Mouse (Mus musculus): ENCODE measurements at regions not wholly inside any gene's neighbourhood (a gene's known extent, or its start where the extent isn't known, plus 50 kb on each side); places are given as distances from the start of the nearest gene placed in this dataset.
A peak's percentile ranks its signal among the peaks of the same experiment; 100 is the strongest.

DNA sequence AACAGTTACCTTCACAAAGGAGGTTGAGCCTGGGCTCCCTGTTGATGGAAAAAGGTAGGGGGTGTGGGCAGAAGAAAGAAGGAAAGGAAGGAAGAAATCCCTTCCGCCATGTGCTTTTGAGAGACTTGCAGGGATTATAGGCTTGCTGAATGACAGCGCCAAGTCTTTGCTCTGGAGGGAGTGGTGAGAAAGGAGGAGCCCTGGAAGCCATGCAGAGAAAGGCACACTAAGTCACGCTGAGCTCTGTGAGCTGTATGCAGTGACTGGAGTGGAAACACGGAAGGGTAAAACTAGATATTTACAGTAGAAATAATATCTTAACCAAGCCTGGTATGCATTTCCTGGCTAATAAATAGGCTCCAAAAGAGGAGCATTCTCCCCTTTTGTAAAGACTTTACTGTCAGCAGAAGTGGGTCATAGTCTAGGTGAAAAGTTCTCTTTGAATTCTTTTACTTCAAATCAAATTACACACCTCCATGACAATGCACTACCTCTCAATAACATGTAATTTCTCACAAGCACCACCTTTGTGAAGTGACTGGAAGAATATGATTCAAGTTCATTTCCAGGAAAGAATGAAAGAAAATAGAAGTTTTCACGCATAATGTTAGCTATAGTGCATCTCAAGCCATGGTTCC is 484.1 kb upstream of the Nectin3 start:
- Histone ChIP-seq H3K36me3 (ENCODE audit: control insufficient read depth, insufficient read depth, low read length) (no peaks in the 10 kb centered on the region), H3K27ac (ENCODE audit: insufficient read depth, low read depth, low read length) (no peak overlapping the region), H3K4me3 (ENCODE audit: low read depth, low read length) (no peak overlapping the region), H3K4me1 (ENCODE audit: control insufficient read depth, insufficient read depth, insufficient read length, low read length) (no peaks in the 10 kb centered on the region), H3K27me3 (ENCODE audit: control insufficient read depth, insufficient read depth, low read length) (no peaks in the 10 kb centered on the region)
- 90% methylated on average over 5 of the region's 5 CpGs for WGBS
- TF ChIP-seq CTCF (IDR thresholded peaks at IDR 0.05; ENCODE audit: extremely low read depth, insufficient read length, insufficient replicate concordance, low read depth, low read length), result no peak
- TF ChIP-seq POLR2A (IDR thresholded peaks at IDR 0.05; ENCODE audit: low read depth, low read length), result no peak

DNA sequence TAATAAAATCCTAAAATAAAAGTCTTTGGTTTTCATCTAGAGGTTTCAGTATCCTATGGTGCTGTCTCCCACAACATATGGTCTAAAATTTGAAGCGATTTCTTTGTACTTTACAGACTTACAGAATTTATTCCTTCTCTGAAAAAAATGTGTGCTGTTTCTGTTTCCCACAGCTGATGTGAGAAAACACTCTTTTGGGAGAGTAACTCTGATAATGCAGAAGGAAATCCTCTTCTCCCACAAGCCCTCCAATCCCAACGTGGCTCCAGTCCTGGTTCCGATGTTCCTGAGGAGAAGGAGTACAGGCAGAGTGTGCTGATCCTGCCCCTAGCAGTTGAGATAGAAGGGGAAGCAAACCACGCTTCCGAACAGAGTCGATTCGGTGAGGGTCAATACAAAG is 467.4 kb upstream of the Nectin3 start:
- H3K27me3 ChIP-seq (ENCODE audit: control insufficient read depth, insufficient read depth, low read length), result no peaks in the 10 kb centered on the region
- no peaks in the 10 kb centered on the region for H3K36me3 ChIP-seq (ENCODE audit: control insufficient read depth, insufficient read depth, low read length)
- H3K4me1 ChIP-seq (ENCODE audit: control insufficient read depth, insufficient read depth, insufficient read length, low read length), result no peaks in the 10 kb centered on the region
- TF ChIP-seq POLR2A (IDR thresholded peaks at IDR 0.05; ENCODE audit: low read depth, low read length) (no peak), CTCF (IDR thresholded peaks at IDR 0.05; ENCODE audit: extremely low read depth, insufficient read length, insufficient replicate concordance, low read depth, low read length) (no peak)
- H3K27ac ChIP-seq (ENCODE audit: insufficient read depth, low read depth, low read length), result no peak overlapping the region
- 89% methylated on average over 7 of the region's 7 CpGs for WGBS
- no peak overlapping the region for H3K4me3 ChIP-seq (ENCODE audit: low read depth, low read length)

DNA sequence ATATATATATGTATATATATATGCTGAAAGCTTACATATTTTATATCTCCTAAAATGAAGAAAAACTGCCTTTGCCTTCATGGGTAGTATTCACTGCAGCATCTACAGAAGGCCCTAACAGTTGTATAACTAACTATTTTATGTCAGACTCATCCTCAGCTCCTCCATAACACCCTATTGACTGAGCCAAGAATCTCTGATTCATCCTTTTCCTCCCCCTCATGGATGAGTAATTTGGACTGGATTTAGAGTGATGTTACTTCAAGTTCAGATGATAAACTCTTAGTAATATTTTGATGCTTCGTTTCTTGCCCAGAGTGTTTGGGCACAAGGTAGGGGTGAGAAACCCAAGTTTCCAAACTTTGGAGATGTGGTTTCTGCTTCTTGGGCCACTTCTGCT is 458.7 kb upstream of the Nectin3 start:
- no peaks in the 10 kb centered on the region for H3K27me3 ChIP-seq (ENCODE audit: control insufficient read depth, insufficient read depth, low read length)
- H3K4me3 ChIP-seq (ENCODE audit: low read depth, low read length), result no peak overlapping the region
- H3K4me1 ChIP-seq (ENCODE audit: control insufficient read depth, insufficient read depth, insufficient read length, low read length), result no peaks in the 10 kb centered on the region
- H3K36me3 ChIP-seq (ENCODE audit: control insufficient read depth, insufficient read depth, low read length), result no peaks in the 10 kb centered on the region
- no peak overlapping the region for H3K27ac ChIP-seq (ENCODE audit: insufficient read depth, low read depth, low read length)
- TF ChIP-seq POLR2A (IDR thresholded peaks at IDR 0.05; ENCODE audit: low read depth, low read length) (no peak), CTCF (IDR thresholded peaks at IDR 0.05; ENCODE audit: extremely low read depth, insufficient read length, insufficient replicate concordance, low read depth, low read length) (no peak)
- 80% methylated on average over 1 of the region's 1 CpGs for WGBS

DNA sequence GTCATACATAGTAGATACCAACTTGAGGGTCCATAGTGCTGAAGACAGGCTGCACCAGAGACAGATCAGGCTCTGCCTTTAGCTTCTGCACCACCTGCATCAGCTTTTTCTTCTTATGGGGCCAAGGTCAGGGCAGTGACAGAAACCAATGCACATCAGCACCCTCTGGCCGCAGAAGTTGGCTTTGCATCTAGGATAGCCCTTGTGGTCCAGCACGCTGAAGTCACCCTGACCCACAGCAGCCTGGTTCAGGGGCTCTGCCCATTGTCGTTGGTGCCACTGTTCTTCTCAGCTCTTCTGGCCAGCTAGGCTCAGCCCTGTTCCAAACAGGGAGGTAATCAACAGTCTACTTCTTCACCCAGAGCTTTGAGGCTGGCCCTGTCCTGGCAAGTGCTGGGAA is 427.7 kb upstream of the Nectin3 start:
- Histone ChIP-seq H3K4me3 (ENCODE audit: low read depth, low read length) (no peak overlapping the region), H3K4me1 (ENCODE audit: control insufficient read depth, insufficient read depth, insufficient read length, low read length) (no peaks in the 10 kb centered on the region), H3K27me3 (ENCODE audit: control insufficient read depth, insufficient read depth, low read length) (no peaks in the 10 kb centered on the region), H3K36me3 (ENCODE audit: control insufficient read depth, insufficient read depth, low read length) (no peaks in the 10 kb centered on the region), H3K27ac (ENCODE audit: insufficient read depth, low read depth, low read length) (no peak overlapping the region)
- 76% methylated on average over 3 of the region's 3 CpGs for whole genome bisulfite sequencing
- TF ChIP-seq CTCF (IDR thresholded peaks at IDR 0.05; ENCODE audit: extremely low read depth, insufficient read length, insufficient replicate concordance, low read depth, low read length) (peak; percentile 24; the same call in 1 of the 2 replicates), POLR2A (IDR thresholded peaks at IDR 0.05; ENCODE audit: low read depth, low read length) (no peak)

DNA sequence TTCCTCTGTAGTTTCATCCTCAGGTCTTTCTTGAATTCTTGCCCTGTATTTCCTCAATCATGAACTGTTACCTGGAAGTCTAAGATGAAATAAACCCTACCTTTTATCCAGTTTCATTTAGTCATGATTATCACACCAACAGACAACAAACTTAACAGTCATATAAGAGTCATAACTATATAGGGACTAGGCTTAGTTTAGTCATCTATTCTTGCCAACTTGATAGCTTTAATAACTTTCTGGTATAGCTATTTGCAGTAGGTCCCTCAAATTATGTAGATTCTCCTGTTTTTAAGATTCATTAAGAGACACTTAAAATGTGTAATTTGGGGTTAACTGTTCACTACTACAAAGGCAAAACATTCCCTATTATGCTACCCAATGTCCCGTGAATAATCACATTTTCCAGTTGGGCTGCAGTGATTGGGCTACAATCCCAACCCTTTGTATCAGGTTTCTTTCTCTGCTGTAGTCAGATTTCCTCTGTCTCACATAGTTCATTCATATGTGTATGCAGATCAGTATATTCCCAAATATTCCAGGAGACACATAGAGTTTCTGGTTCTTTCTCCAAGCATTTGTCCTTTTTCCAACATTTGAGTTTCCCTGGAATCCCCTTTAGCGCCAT is 396.4 kb upstream of the Nectin3 start:
- 88% methylated on average over 2 of the region's 2 CpGs for WGBS
- no peak overlapping the region for H3K27ac ChIP-seq (ENCODE audit: insufficient read depth, low read depth, low read length)
- no peaks in the 10 kb centered on the region for H3K36me3 ChIP-seq (ENCODE audit: control insufficient read depth, insufficient read depth, low read length)
- H3K27me3 ChIP-seq (ENCODE audit: control insufficient read depth, insufficient read depth, low read length), result no peaks in the 10 kb centered on the region
- no peaks in the 10 kb centered on the region for H3K4me1 ChIP-seq (ENCODE audit: control insufficient read depth, insufficient read depth, insufficient read length, low read length)
- no peak for TF ChIP-seq CTCF (IDR thresholded peaks at IDR 0.05; ENCODE audit: extremely low read depth, insufficient read length, insufficient replicate concordance, low read depth, low read length)
- TF ChIP-seq POLR2A (IDR thresholded peaks at IDR 0.05; ENCODE audit: low read depth, low read length), result no peak
- no peak overlapping the region for H3K4me3 ChIP-seq (ENCODE audit: low read depth, low read length)

DNA sequence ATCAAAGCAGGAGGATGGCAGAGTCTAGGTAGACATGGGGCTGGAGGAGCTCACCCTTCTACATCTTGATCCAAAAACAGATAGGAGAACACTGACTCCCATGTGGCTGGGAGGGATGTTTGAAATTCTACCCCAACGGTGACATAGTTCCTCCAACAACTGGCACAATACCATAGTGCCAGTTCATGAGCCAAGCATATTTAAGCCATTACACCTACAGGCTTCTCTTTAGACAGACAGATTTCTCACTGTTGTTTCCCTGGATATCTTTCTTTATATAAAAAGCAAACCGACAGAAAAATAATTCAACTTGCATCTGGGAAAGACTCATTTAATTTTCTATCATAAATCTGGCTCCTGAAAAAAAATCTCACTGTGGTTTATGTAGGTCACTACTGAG is 380.4 kb upstream of the Nectin3 start:
- WGBS, result 93% methylated on average over 2 of the region's 2 CpGs
- TF ChIP-seq POLR2A (IDR thresholded peaks at IDR 0.05; ENCODE audit: low read depth, low read length), result no peak
- no peak for TF ChIP-seq CTCF (IDR thresholded peaks at IDR 0.05; ENCODE audit: extremely low read depth, insufficient read length, insufficient replicate concordance, low read depth, low read length)
- Histone ChIP-seq H3K4me1 (ENCODE audit: control insufficient read depth, insufficient read depth, insufficient read length, low read length) (no peaks in the 10 kb centered on the region), H3K36me3 (ENCODE audit: control insufficient read depth, insufficient read depth, low read length) (no peaks in the 10 kb centered on the region), H3K27me3 (ENCODE audit: control insufficient read depth, insufficient read depth, low read length) (no peaks in the 10 kb centered on the region), H3K4me3 (ENCODE audit: low read depth, low read length) (no peak overlapping the region), H3K27ac (ENCODE audit: insufficient read depth, low read depth, low read length) (no peak overlapping the region)

DNA sequence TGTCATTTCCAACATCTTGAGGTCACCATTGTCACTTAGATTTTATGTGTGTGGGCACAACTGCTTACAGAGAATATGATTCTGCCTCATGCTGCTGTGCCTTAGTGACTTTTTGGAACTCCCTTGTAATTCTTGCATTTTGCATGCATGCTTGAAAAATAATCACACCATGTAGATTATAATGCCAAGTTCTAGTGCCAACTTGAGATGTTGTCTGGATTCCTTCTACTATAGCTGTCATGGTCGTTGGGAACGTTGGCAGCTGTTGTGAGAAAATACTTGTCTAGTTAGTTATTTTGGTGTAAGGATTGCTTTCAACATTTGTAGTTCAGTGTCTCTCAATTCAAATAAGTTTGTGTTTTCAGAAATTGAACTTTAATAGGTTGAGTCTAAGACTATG is 365.6 kb upstream of the Nectin3 start:
- TF ChIP-seq CTCF (IDR thresholded peaks at IDR 0.05; ENCODE audit: extremely low read depth, insufficient read length, insufficient replicate concordance, low read depth, low read length), result no peak
- TF ChIP-seq POLR2A (IDR thresholded peaks at IDR 0.05; ENCODE audit: low read depth, low read length), result no peak
- Histone ChIP-seq H3K27me3 (ENCODE audit: control insufficient read depth, insufficient read depth, low read length) (no peaks in the 10 kb centered on the region), H3K36me3 (ENCODE audit: control insufficient read depth, insufficient read depth, low read length) (no peaks in the 10 kb centered on the region), H3K4me3 (ENCODE audit: low read depth, low read length) (no peak overlapping the region), H3K4me1 (ENCODE audit: control insufficient read depth, insufficient read depth, insufficient read length, low read length) (no peaks in the 10 kb centered on the region), H3K27ac (ENCODE audit: insufficient read depth, low read depth, low read length) (no peak overlapping the region)
- 89% methylated on average over 2 of the region's 2 CpGs for WGBS
